Mouse (Mus musculus): ENCODE results near the gene Tspo. TPM values are rescaled to one million over a fixed set of nuclear protein-coding genes. Genes with fewer than 3 reads are reported as not detected.

Tspo gene
- polyA plus RNA-seq, 1 experiment from 2014 or later = 144 TPM

DNA sequence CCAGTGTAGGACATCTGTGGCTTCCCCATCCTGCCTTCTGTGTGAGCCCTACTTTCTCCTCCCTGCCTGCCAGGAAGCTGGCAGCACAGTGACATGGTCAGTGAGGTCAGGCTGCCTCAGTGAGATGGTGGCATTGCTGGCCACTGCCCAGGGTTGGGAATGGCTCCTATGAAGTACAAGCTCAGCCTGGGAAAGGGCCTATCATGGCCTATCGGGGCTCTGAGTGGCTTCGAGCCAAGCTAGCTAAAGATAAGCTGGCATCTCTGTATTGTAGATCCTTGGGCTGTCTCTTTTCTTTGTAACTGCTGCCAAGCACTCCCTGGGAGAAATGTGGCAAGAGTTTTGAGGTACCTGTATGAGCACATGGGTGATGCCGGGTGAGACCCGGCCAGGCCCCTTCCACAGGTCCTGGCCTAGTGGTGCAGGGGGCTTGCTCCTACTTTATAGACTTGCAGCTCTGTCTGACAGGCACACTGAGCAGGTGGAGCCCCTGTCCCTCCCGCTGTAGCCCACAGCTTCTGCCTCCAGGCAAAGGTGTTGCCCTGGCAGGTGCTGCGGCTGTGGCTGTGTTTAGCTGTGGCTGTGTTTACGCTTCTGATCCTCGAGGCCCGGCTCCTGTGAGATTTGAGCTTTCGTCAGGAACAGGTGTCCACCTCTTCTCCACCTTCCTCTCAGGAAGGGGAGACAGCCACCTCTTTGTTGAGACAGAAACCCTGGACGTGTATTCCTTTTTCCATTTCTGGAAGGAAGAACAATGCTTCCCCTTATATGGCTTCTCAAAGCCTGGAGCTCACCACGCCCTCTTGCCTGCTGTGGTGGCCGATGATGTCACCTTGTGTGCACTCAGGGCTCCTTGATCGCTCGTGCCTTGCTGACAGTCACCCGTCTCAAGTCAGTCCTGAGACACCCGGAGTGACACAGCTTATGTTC is 28.2 kb upstream of the Tspo start:
- no peak overlapping the region for H3K9ac ChIP-seq (ENCODE audit: low read depth, low read length)
- no peaks in the 10 kb centered on the region for H3K36me3 ChIP-seq (ENCODE audit: control insufficient read depth, insufficient read depth, low read length)
- no peaks in the 10 kb centered on the region for H3K9me3 ChIP-seq (ENCODE audit: control insufficient read depth, low read length)
- H3K27me3 ChIP-seq (replicated peaks; ENCODE audit: control insufficient read depth, insufficient read depth, low read length) = peaks cover 4% of the 10 kb centered on the region; the same call in 1 of the 2 replicates
- no peaks in the 10 kb centered on the region; the same call in 1 of the 2 replicates for H3K4me1 ChIP-seq (replicated peaks; ENCODE audit: control insufficient read depth, insufficient read depth, low read length)
- no peak overlapping the region for H3K27ac ChIP-seq (ENCODE audit: low read depth, low read length)
- no peak for ATAC-seq (replicated peaks; ENCODE audit: low FRiP score)
- 78% methylated on average over 17 of the region's 17 CpGs for WGBS
- H3K4me2 ChIP-seq = no peak overlapping the region
- no peak overlapping the region for H3K4me3 ChIP-seq (ENCODE audit: low read depth, low read length)
- no peak for DNase-seq (ENCODE audit: low spot score)

DNA sequence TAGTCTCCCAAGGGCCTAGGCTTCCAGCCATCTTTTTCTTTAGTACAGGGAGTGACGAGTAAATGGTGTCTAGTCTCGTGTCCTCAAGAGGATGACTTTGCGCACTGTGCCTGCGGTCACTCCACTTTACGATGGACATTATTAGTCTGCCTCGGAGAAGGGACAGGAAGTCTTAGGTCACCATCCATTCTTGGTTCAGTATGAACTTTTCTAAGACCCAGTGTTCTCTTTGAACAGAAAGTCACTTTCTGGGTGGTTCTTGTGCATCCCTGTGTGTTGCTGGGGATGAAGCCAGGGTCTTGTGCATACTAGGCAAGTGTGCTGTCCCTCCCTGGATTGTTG is 27.5 kb upstream of the Tspo start:
- no peak overlapping the region for H3K4me3 ChIP-seq (ENCODE audit: low read depth, low read length)
- 82% methylated on average over 6 of the region's 6 CpGs for WGBS
- H3K27me3 ChIP-seq (replicated peaks; ENCODE audit: control insufficient read depth, insufficient read depth, low read length) = no peaks in the 10 kb centered on the region
- DNase-seq (ENCODE audit: low spot score) (no peak), ATAC-seq (replicated peaks; ENCODE audit: low FRiP score) (no peak)
- no peaks in the 10 kb centered on the region; the same call in 1 of the 2 replicates for H3K4me1 ChIP-seq (replicated peaks; ENCODE audit: control insufficient read depth, insufficient read depth, low read length)
- H3K36me3 ChIP-seq (ENCODE audit: control insufficient read depth, insufficient read depth, low read length) = no peaks in the 10 kb centered on the region
- no peaks in the 10 kb centered on the region for H3K9me3 ChIP-seq (ENCODE audit: control insufficient read depth, low read length)
- no peak overlapping the region for H3K4me2 ChIP-seq
- H3K27ac ChIP-seq (ENCODE audit: low read depth, low read length) = no peak overlapping the region
- no peak overlapping the region for H3K9ac ChIP-seq (ENCODE audit: low read depth, low read length)

GRCm38 (mm10) chr15:83538855-83539254 is 24.5 kb upstream of the Tspo start:
- Histone ChIP-seq H3K9me3 (ENCODE audit: control insufficient read depth, low read length) (no peaks in the 10 kb centered on the region), H3K4me3 (ENCODE audit: low read depth, low read length) (no peak overlapping the region), H3K4me2 (no peak overlapping the region), H3K27ac (ENCODE audit: low read depth, low read length) (no peak overlapping the region), H3K4me1 (replicated peaks; ENCODE audit: control insufficient read depth, insufficient read depth, low read length) (no peaks in the 10 kb centered on the region), H3K27me3 (replicated peaks; ENCODE audit: control insufficient read depth, insufficient read depth, low read length) (no peaks in the 10 kb centered on the region), H3K36me3 (ENCODE audit: control insufficient read depth, insufficient read depth, low read length) (no peaks in the 10 kb centered on the region), H3K9ac (ENCODE audit: low read depth, low read length) (no peak overlapping the region)
- no peak for DNase-seq (ENCODE audit: low spot score)
- WGBS = 87% methylated on average over 2 of the region's 2 CpGs
- no peak for ATAC-seq (replicated peaks; ENCODE audit: low FRiP score)

GRCm38 (mm10) chr15:83539905-83540304 is 23.5 kb upstream of the Tspo start:
- no peak overlapping the region for H3K9ac ChIP-seq (ENCODE audit: low read depth, low read length)
- WGBS = 41% methylated on average over 4 of the region's 4 CpGs
- no peak overlapping the region for H3K4me3 ChIP-seq (ENCODE audit: low read depth, low read length)
- no peak for DNase-seq (ENCODE audit: low spot score)
- H3K4me2 ChIP-seq = no peak overlapping the region
- no peak for ATAC-seq (replicated peaks; ENCODE audit: low FRiP score)
- H3K27me3 ChIP-seq (replicated peaks; ENCODE audit: control insufficient read depth, insufficient read depth, low read length) = no peaks in the 10 kb centered on the region
- H3K9me3 ChIP-seq (ENCODE audit: control insufficient read depth, low read length) = no peaks in the 10 kb centered on the region
- H3K4me1 ChIP-seq (replicated peaks; ENCODE audit: control insufficient read depth, insufficient read depth, low read length) = no peaks in the 10 kb centered on the region
- no peaks in the 10 kb centered on the region for H3K36me3 ChIP-seq (ENCODE audit: control insufficient read depth, insufficient read depth, low read length)
- H3K27ac ChIP-seq (ENCODE audit: low read depth, low read length) = no peak overlapping the region

- Histone ChIP-seq H3K4me3 (ENCODE audit: low read depth, low read length) (no peak overlapping the region), H3K27ac (ENCODE audit: low read depth, low read length) (no peak overlapping the region), H3K9me3 (ENCODE audit: control insufficient read depth, low read length) (no peaks in the 10 kb centered on the region), H3K4me2 (no peak overlapping the region), H3K9ac (ENCODE audit: low read depth, low read length) (no peak overlapping the region), H3K36me3 (ENCODE audit: control insufficient read depth, insufficient read depth, low read length) (peaks cover 7% of the 10 kb centered on the region; the same call in 1 of the 2 replicates), H3K27me3 (replicated peaks; ENCODE audit: control insufficient read depth, insufficient read depth, low read length) (no peaks in the 10 kb centered on the region), H3K4me1 (replicated peaks; ENCODE audit: control insufficient read depth, insufficient read depth, low read length) (no peaks in the 10 kb centered on the region)
- no peak for ATAC-seq (replicated peaks; ENCODE audit: low FRiP score)
- no peak for DNase-seq (ENCODE audit: low spot score)
- WGBS = 75% methylated on average over 9 of the region's 9 CpGs
Measured at GRCm38 (mm10) chr15:83541647-83542287, 21.6 kb upstream of the Tspo start.

DNA sequence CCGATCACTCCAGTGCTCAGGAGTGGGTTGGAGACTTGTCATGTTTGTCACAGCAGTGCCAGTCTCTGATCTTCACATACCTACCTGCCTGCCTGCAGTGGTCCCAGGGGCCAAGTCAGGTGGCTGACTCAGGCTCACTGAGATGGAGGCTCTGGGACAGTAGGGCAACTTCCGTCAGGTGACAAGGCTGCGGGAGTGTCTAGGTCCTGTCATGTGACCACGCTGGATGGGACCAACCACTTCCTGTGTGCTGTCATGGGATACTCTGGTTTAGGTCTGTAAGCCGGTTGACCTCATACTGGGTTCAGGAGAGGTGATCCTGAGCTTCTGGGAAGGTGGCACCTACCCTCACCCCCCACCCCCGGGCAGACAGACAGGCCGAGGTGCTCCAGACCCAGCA is 17.4 kb upstream of the Tspo start:
- Histone ChIP-seq H3K4me1 (replicated peaks; ENCODE audit: control insufficient read depth, insufficient read depth, low read length) (no peaks in the 10 kb centered on the region), H3K4me2 (no peak overlapping the region), H3K9me3 (ENCODE audit: control insufficient read depth, low read length) (no peaks in the 10 kb centered on the region), H3K36me3 (ENCODE audit: control insufficient read depth, insufficient read depth, low read length) (peaks cover 31% of the 10 kb centered on the region), H3K27me3 (replicated peaks; ENCODE audit: control insufficient read depth, insufficient read depth, low read length) (no peaks in the 10 kb centered on the region), H3K4me3 (ENCODE audit: low read depth, low read length) (no peak overlapping the region), H3K9ac (ENCODE audit: low read depth, low read length) (no peak overlapping the region), H3K27ac (ENCODE audit: low read depth, low read length) (no peak overlapping the region)
- DNase-seq (ENCODE audit: low spot score) (no peak), ATAC-seq (replicated peaks; ENCODE audit: low FRiP score) (no peak)
- WGBS = 91% methylated on average over 7 of the region's 7 CpGs

GRCm38 (mm10) chr15:83547144-83547543 is 16.2 kb upstream of the Tspo start:
- WGBS = 87% methylated on average over 8 of the region's 8 CpGs
- ATAC-seq (replicated peaks; ENCODE audit: low FRiP score) (no peak), DNase-seq (ENCODE audit: low spot score) (no peak)
- Histone ChIP-seq H3K36me3 (ENCODE audit: control insufficient read depth, insufficient read depth, low read length) (peaks cover 31% of the 10 kb centered on the region), H3K4me1 (replicated peaks; ENCODE audit: control insufficient read depth, insufficient read depth, low read length) (no peaks in the 10 kb centered on the region), H3K4me2 (no peak overlapping the region), H3K4me3 (ENCODE audit: low read depth, low read length) (no peak overlapping the region), H3K27ac (ENCODE audit: low read depth, low read length) (no peak overlapping the region), H3K27me3 (replicated peaks; ENCODE audit: control insufficient read depth, insufficient read depth, low read length) (no peaks in the 10 kb centered on the region), H3K9me3 (ENCODE audit: control insufficient read depth, low read length) (no peaks in the 10 kb centered on the region), H3K9ac (ENCODE audit: low read depth, low read length) (no peak overlapping the region)

- Histone ChIP-seq H3K9me3 (ENCODE audit: control insufficient read depth, low read length) (no peaks in the 10 kb centered on the region), H3K4me2 (no peak overlapping the region)
- WGBS = 86% methylated on average over 2 of the region's 2 CpGs
Measured at GRCm38 (mm10) chr15:83550137-83550536, 13.3 kb upstream of the Tspo start.

GRCm38 (mm10) chr15:83553831-83554230 is 9.6 kb upstream of the Tspo start:
- peaks cover 14% of the 10 kb centered on the region for H3K36me3 ChIP-seq (ENCODE audit: control insufficient read depth, insufficient read depth, low read length)
- ATAC-seq (replicated peaks; ENCODE audit: low FRiP score) = no peak
- H3K27me3 ChIP-seq (replicated peaks; ENCODE audit: control insufficient read depth, insufficient read depth, low read length) = no peaks in the 10 kb centered on the region
- no peaks in the 10 kb centered on the region for H3K4me1 ChIP-seq (replicated peaks; ENCODE audit: control insufficient read depth, insufficient read depth, low read length)
- DNase-seq (ENCODE audit: low spot score) = no peak
- no peak overlapping the region for H3K4me2 ChIP-seq
- no peak overlapping the region for H3K9ac ChIP-seq (ENCODE audit: low read depth, low read length)
- no peak overlapping the region for H3K27ac ChIP-seq (ENCODE audit: low read depth, low read length)
- H3K9me3 ChIP-seq (ENCODE audit: control insufficient read depth, low read length) = no peaks in the 10 kb centered on the region
- H3K4me3 ChIP-seq (ENCODE audit: low read depth, low read length) = no peak overlapping the region

More at GRCm38 (mm10) chr15:83550137-83550536, 13.3 kb upstream of the Tspo start:
- Histone ChIP-seq H3K4me3 (ENCODE audit: low read depth, low read length) (no peak overlapping the region), H3K4me1 (replicated peaks; ENCODE audit: control insufficient read depth, insufficient read depth, low read length) (no peaks in the 10 kb centered on the region), H3K27ac (ENCODE audit: low read depth, low read length) (no peak overlapping the region), H3K27me3 (replicated peaks; ENCODE audit: control insufficient read depth, insufficient read depth, low read length) (no peaks in the 10 kb centered on the region), H3K9ac (ENCODE audit: low read depth, low read length) (no peak overlapping the region), H3K36me3 (ENCODE audit: control insufficient read depth, insufficient read depth, low read length) (peaks cover 31% of the 10 kb centered on the region)
- DNase-seq (ENCODE audit: low spot score) (no peak), ATAC-seq (replicated peaks; ENCODE audit: low FRiP score) (no peak)

All from liver, embryonic 11.5 days (tissue).